Mouse (Mus musculus): ENCODE data around the gene Tmem87a. TPM values are rescaled to one million over a fixed set of nuclear protein-coding genes. Genes with fewer than 3 reads are reported as not detected.

Tmem87a gene
- polyA plus RNA-seq (2015; fragmentation: Nextera tagmentation; extraction: Ambion mirVana), result 4.0 and 6.2 TPM in 2 replicates

GRCm38 (mm10) chr2:120403986-120404822 lies at the start of gene Tmem87a:
Tmem87a (minus strand) TSS chr2:120404113.
- DNase-seq (peak; percentile 94), ATAC-seq (ENCODE audit: low read depth) (peak; percentile 99)
- peak within 1 kb of the TSS; percentile 97 for H3K27ac ChIP-seq
- H3K4me1 ChIP-seq (replicated peaks), result peaks cover 30% of the 10 kb centered on the region
- H3K4me3 ChIP-seq (replicated peaks), result peak within 1 kb of the TSS; percentile 92
- H3K9ac ChIP-seq, result peak within 1 kb of the TSS; percentile 85
- no peaks in the 10 kb centered on the region for H3K27me3 ChIP-seq
- WGBS (ENCODE audit: insufficient replicate concordance), result under 1% methylated on average over 34 of the region's 34 CpGs
- H3K36me3 ChIP-seq, result peaks cover 3% of the 10 kb centered on the region
- H3K9me3 ChIP-seq (replicated peaks), result no peaks in the 10 kb centered on the region
- H3K4me2 ChIP-seq, result peak within 1 kb of the TSS; percentile 89

GRCm38 (mm10) chr2:120452600-120452999 lies 48.7 kb upstream of the Tmem87a start:
- Histone ChIP-seq H3K4me1 (replicated peaks) (no peaks in the 10 kb centered on the region), H3K36me3 (no peaks in the 10 kb centered on the region), H3K27me3 (no peaks in the 10 kb centered on the region), H3K9me3 (replicated peaks) (no peaks in the 10 kb centered on the region), H3K27ac (no peak overlapping the region), H3K4me2 (no peak overlapping the region), H3K4me3 (replicated peaks) (no peak overlapping the region), H3K9ac (no peak overlapping the region)
- ATAC-seq (ENCODE audit: low read depth), result no peak
- WGBS (ENCODE audit: insufficient replicate concordance), result 70% methylated on average over 4 of the region's 4 CpGs
- no peak for DNase-seq

- Histone ChIP-seq H3K36me3 (no peaks in the 10 kb centered on the region), H3K9ac (no peak overlapping the region), H3K4me2 (no peak overlapping the region), H3K4me1 (replicated peaks) (peaks cover 12% of the 10 kb centered on the region), H3K4me3 (replicated peaks) (no peak overlapping the region), H3K27ac (no peak overlapping the region), H3K9me3 (replicated peaks) (no peaks in the 10 kb centered on the region), H3K27me3 (no peaks in the 10 kb centered on the region)
- WGBS (ENCODE audit: insufficient replicate concordance), result 58% methylated on average over 6 of the region's 6 CpGs
- ATAC-seq (ENCODE audit: low read depth), result no peak
- DNase-seq, result no peak
Observed at GRCm38 (mm10) chr2:120450724-120451123, 46.8 kb upstream of the Tmem87a start.

- no peaks in the 10 kb centered on the region for H3K36me3 ChIP-seq
- 84% methylated on average over 1 of the region's 1 CpGs for WGBS (ENCODE audit: insufficient replicate concordance)
Observed at GRCm38 (mm10) chr2:120447306-120447705, 43.4 kb upstream of the Tmem87a start.

GRCm38 (mm10) chr2:120446373-120446772 lies 42.5 kb upstream of the Tmem87a start:
- DNase-seq, result no peak
- Histone ChIP-seq H3K27me3 (no peaks in the 10 kb centered on the region), H3K4me3 (replicated peaks) (no peak overlapping the region), H3K4me1 (replicated peaks) (peaks cover 20% of the 10 kb centered on the region), H3K9me3 (replicated peaks) (no peaks in the 10 kb centered on the region), H3K9ac (peak overlapping the region; percentile 41; the same call in 1 of the 2 replicates), H3K4me2 (peak overlapping the region; percentile 43), H3K27ac (peak overlapping the region; percentile 67), H3K36me3 (no peaks in the 10 kb centered on the region)
- peak; percentile 100 for ATAC-seq (ENCODE audit: low read depth)
- WGBS (ENCODE audit: insufficient replicate concordance), result 11% methylated on average over 10 of the region's 10 CpGs

More at GRCm38 (mm10) chr2:120447306-120447705, 43.4 kb upstream of the Tmem87a start:
- H3K27ac ChIP-seq, result no peak overlapping the region
- H3K9me3 ChIP-seq (replicated peaks), result no peaks in the 10 kb centered on the region
- no peak overlapping the region for H3K4me3 ChIP-seq (replicated peaks)
- DNase-seq, result no peak
- no peak for ATAC-seq (ENCODE audit: low read depth)
- H3K9ac ChIP-seq, result no peak overlapping the region
- H3K4me1 ChIP-seq (replicated peaks), result peaks cover 20% of the 10 kb centered on the region
- H3K27me3 ChIP-seq, result no peaks in the 10 kb centered on the region
- H3K4me2 ChIP-seq, result no peak overlapping the region

GRCm38 (mm10) chr2:120444486-120444885 lies 40.6 kb upstream of the Tmem87a start:
- ATAC-seq (ENCODE audit: low read depth), result no peak
- 74% methylated on average over 1 of the region's 1 CpGs for WGBS (ENCODE audit: insufficient replicate concordance)
- Histone ChIP-seq H3K9ac (no peak overlapping the region), H3K27ac (no peak overlapping the region), H3K27me3 (no peaks in the 10 kb centered on the region), H3K4me3 (replicated peaks) (no peak overlapping the region), H3K36me3 (no peaks in the 10 kb centered on the region), H3K4me2 (no peak overlapping the region), H3K9me3 (replicated peaks) (no peaks in the 10 kb centered on the region), H3K4me1 (replicated peaks) (peaks cover 20% of the 10 kb centered on the region)
- DNase-seq, result no peak

- DNase-seq (no peak), ATAC-seq (ENCODE audit: low read depth) (no peak)
- H3K4me2 ChIP-seq, result no peak overlapping the region
- no peaks in the 10 kb centered on the region for H3K36me3 ChIP-seq
- no peak overlapping the region for H3K4me3 ChIP-seq (replicated peaks)
- H3K27me3 ChIP-seq, result no peaks in the 10 kb centered on the region
- WGBS (ENCODE audit: insufficient replicate concordance), result 69% methylated on average over 5 of the region's 5 CpGs
- H3K27ac ChIP-seq, result no peak overlapping the region
- no peak overlapping the region for H3K9ac ChIP-seq
- peaks cover 6% of the 10 kb centered on the region; the same call in 1 of the 2 replicates for H3K4me1 ChIP-seq (replicated peaks)
- no peaks in the 10 kb centered on the region for H3K9me3 ChIP-seq (replicated peaks)
Observed at GRCm38 (mm10) chr2:120424386-120424785, 20.5 kb upstream of the Tmem87a start.

GRCm38 (mm10) chr2:120414738-120415414 lies 11.0 kb upstream of the Tmem87a start:
- H3K36me3 ChIP-seq, result 0 out of 2 replicates have a peak, but pooled peaks cover 6% of the 10 kb centered on the region
- no peak overlapping the region for H3K27ac ChIP-seq
- DNase-seq (no peak), ATAC-seq (ENCODE audit: low read depth) (no peak)
- no peak overlapping the region for H3K9ac ChIP-seq
- no peak overlapping the region for H3K4me2 ChIP-seq
- no peak overlapping the region for H3K4me3 ChIP-seq (replicated peaks)
- WGBS (ENCODE audit: insufficient replicate concordance), result 60% methylated on average over 1 of the region's 1 CpGs
- H3K27me3 ChIP-seq, result no peaks in the 10 kb centered on the region
- no peaks in the 10 kb centered on the region for H3K9me3 ChIP-seq (replicated peaks)
- peaks cover 16% of the 10 kb centered on the region for H3K4me1 ChIP-seq (replicated peaks)

GRCm38 (mm10) chr2:120414113-120414512 lies 10.2 kb upstream of the Tmem87a start:
- Histone ChIP-seq H3K9me3 (replicated peaks) (no peaks in the 10 kb centered on the region), H3K27ac (no peak overlapping the region), H3K36me3 (0 out of 2 replicates have a peak, but pooled peaks cover 6% of the 10 kb centered on the region), H3K9ac (no peak overlapping the region), H3K4me3 (replicated peaks) (no peak overlapping the region), H3K4me1 (replicated peaks) (peaks cover 16% of the 10 kb centered on the region), H3K27me3 (no peaks in the 10 kb centered on the region), H3K4me2 (no peak overlapping the region)
- no peak for DNase-seq
- ATAC-seq (ENCODE audit: low read depth), result no peak

GRCm38 (mm10) chr2:120411096-120411628 lies 7.2 kb upstream of the Tmem87a start:
- peak; percentile 98 for ATAC-seq (ENCODE audit: low read depth)
- Histone ChIP-seq H3K4me3 (replicated peaks) (no peak overlapping the region), H3K9ac (0 out of 2 replicates have a peak overlapping the region, but pooled peaks have one; percentile 5), H3K27ac (peak overlapping the region; percentile 37; the same call in 1 of the 2 replicates), H3K4me1 (replicated peaks) (peaks cover 16% of the 10 kb centered on the region), H3K36me3 (peaks cover 6% of the 10 kb centered on the region; the same call in 1 of the 2 replicates), H3K27me3 (no peaks in the 10 kb centered on the region), H3K9me3 (replicated peaks) (no peaks in the 10 kb centered on the region), H3K4me2 (peak overlapping the region; percentile 44)
- WGBS (ENCODE audit: insufficient replicate concordance), result 35% methylated on average over 3 of the region's 3 CpGs
- DNase-seq, result peak; percentile 15

Data from liver, embryonic 13.5 days (tissue).